Mouse (Mus musculus) MEL (cell line): ENCODE results near the gene Cntn1.

ENCODE experiments used
- CTCF ChIP-seq, 3 experiments: IDR thresholded peaks in 2 of 3; conservative IDR thresholded peaks in 1 of 3; 2 replicates each; pipeline ENCODE4 v1.5.1; 2011 to 2012; ENCODE audit warnings: low read length in 3 of 3, low read depth in 2 of 3, mild to moderate bottlenecking in 2 of 3, improper control_type of control experiment in 1 of 3, inconsistent platforms in 1 of 3, mixed read lengths in 1 of 3, moderate library complexity in 1 of 3; ENCODE audit not compliant: control insufficient read depth in 1 of 3, insufficient read depth in 1 of 3, poor library complexity in 1 of 3, severe bottlenecking in 1 of 3
- ELF1 ChIP-seq: IDR thresholded peaks from 2 replicates; pipeline ENCODE4 v1.6.1; 2014; ENCODE audit warnings: low read depth, mild to moderate bottlenecking, inconsistent platforms, low read length, improper control_type of control experiment, moderate library complexity
- EP300 ChIP-seq, 2 experiments: IDR thresholded peaks; 2 replicates each; pipeline ENCODE4 v1.6.1; 2011; ENCODE audit warnings: improper control_type of control experiment in 2 of 2, low read length in 2 of 2, low read depth in 1 of 2, mild to moderate bottlenecking in 1 of 2
- ETS1 ChIP-seq: IDR thresholded peaks from 2 replicates; pipeline ENCODE4 v1.6.1; 2012; ENCODE audit warnings: low read depth, mild to moderate bottlenecking, inconsistent platforms, low read length, improper control_type of control experiment, moderate library complexity
- GABPA ChIP-seq: IDR thresholded peaks from 2 replicates; pipeline ENCODE4 v1.6.1; 2012; ENCODE audit warnings: low read depth, mild to moderate bottlenecking, inconsistent platforms, low read length, improper control_type of control experiment, moderate library complexity
- HCFC1 ChIP-seq: IDR thresholded peaks from 2 replicates; pipeline ENCODE4 v1.6.1; 2012; ENCODE audit warnings: low read depth, mild to moderate bottlenecking, inconsistent platforms, low read length, improper control_type of control experiment, moderate library complexity
- POLR2A ChIP-seq, 2 experiments: IDR thresholded peaks; 2 replicates each; pipeline ENCODE4 v1.6.1; 2011 to 2012; ENCODE audit warnings: low read length in 2 of 2, mild to moderate bottlenecking in 2 of 2, control low read depth in 1 of 2, improper control_type of control experiment in 1 of 2, low read depth in 1 of 2, moderate library complexity in 1 of 2; ENCODE audit not compliant: control insufficient read depth in 1 of 2, insufficient read depth in 1 of 2, poor library complexity in 1 of 2
- TBP ChIP-seq: IDR thresholded peaks from 2 replicates; pipeline ENCODE4 v1.8.0; 2011; ENCODE audit warnings: low read depth, low read length, improper control_type of control experiment

- no peak for TF ChIP-seq CTCF (IDR thresholded peaks at IDR 0.05 in 2 of 3, conservative IDR thresholded peaks at IDR 0.05 in 1 of 3; ENCODE audit: control insufficient read depth in 1 of 3, insufficient read depth in 1 of 3, low read depth in 2 of 3, low read length in 3 of 3, poor library complexity in 1 of 3, severe bottlenecking in 1 of 3)
- no peak for TF ChIP-seq ETS1
- no peak for TF ChIP-seq POLR2A (IDR thresholded peaks at IDR 0.05; ENCODE audit: control insufficient read depth in 1 of 2, insufficient read depth in 1 of 2, low read depth in 1 of 2, low read length in 2 of 2, poor library complexity in 1 of 2)
- no peak for TF ChIP-seq GABPA
- TF ChIP-seq HCFC1, result no peak
- TF ChIP-seq EP300 (IDR thresholded peaks at IDR 0.05; ENCODE audit: low read depth in 1 of 2, low read length in 2 of 2), result no peak
- no peak for TF ChIP-seq TBP
- no peak for TF ChIP-seq ELF1
These were observed 51.0 kb downstream of the Cntn1 start for GRCm38 (mm10) chr15:92101956-92102355.
